Mouse (Mus musculus): ENCODE results near the gene Capzb. TPM values are rescaled to one million over a fixed set of nuclear protein-coding genes. Genes with fewer than 3 reads are reported as not detected.
A peak's percentile ranks its signal among the peaks of the same experiment; 100 is the strongest.

Capzb gene
- total and polyA plus RNA-seq, 2 experiments: 51.4 to 52.6 TPM

DNA sequence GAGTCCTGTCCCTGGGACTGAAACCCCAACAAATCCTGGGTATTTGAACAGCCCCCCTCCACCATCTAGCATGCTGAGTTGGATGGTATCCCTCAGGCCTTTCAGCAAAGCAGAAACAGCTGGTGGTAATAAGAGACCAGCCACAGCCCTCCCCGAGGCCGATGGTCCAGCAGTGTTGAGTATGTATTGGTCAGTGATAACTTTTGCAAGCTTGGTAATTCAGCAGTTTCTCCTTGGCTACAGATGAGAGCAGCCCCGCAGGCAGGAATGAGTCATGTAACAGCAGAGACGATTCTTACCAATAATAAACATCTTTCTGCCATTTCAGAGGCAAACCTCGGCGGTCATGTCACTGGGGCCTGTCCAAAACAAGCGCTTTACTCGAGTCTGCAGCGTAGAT, 23.9 kb downstream of the Capzb start:
- H3K9ac ChIP-seq (ENCODE audit: low read depth, low read length): no peak overlapping the region
- DNase-seq (ENCODE audit: extremely low read depth, low read depth, low spot score): no peak
- TF ChIP-seq POLR2A (IDR thresholded peaks at IDR 0.05; ENCODE audit: extremely low read depth, insufficient read depth, low read length) (no peak), CTCF (IDR thresholded peaks at IDR 0.05; ENCODE audit: low read depth, low read length) (no peak)
- H3K27me3 ChIP-seq (ENCODE audit: control insufficient read depth, insufficient read depth, low read length): no peaks in the 10 kb centered on the region
- peaks cover 84% of the 10 kb centered on the region for H3K79me2 ChIP-seq (ENCODE audit: control insufficient read depth, insufficient read depth, low read length)
- peaks cover 7% of the 10 kb centered on the region; the same call in 1 of the 2 replicates for H3K4me1 ChIP-seq (ENCODE audit: control insufficient read depth, insufficient read depth, low read length)
- 76% methylated on average over 9 of the region's 9 CpGs for whole genome bisulfite sequencing
- no peak overlapping the region for H3K4me3 ChIP-seq (ENCODE audit: insufficient read depth, low read depth, low read length)
- H3K36me3 ChIP-seq (ENCODE audit: control insufficient read depth, insufficient read depth, low read length): no peaks in the 10 kb centered on the region
- H3K27ac ChIP-seq (replicated peaks; ENCODE audit: insufficient read depth, low read depth, low read length): no peak overlapping the region

DNA sequence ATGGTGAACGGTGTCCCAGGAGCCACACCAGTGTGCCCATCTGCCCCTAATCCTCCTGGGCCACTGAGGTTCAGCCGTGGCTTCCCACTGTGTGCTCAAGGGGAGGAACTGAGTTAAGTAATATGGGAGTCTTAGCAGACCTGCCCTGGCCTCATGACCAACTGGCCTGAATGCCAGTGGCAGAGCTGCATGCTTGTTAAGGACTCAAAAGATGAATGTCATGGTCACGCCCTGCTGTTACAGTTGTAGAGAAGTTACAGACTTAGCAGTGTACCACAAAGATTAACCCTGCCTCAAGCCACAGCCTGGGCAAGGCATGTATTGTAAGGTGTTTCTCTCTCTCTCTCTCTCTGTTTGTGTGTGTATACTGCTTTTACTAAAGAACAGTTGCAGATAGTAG, 25.8 kb downstream of the Capzb start:
- WGBS: 77% methylated on average over 3 of the region's 3 CpGs
- Histone ChIP-seq H3K9ac (ENCODE audit: low read depth, low read length) (no peak overlapping the region), H3K79me2 (ENCODE audit: control insufficient read depth, insufficient read depth, low read length) (peaks cover 79% of the 10 kb centered on the region), H3K4me3 (ENCODE audit: insufficient read depth, low read depth, low read length) (no peak overlapping the region), H3K27me3 (ENCODE audit: control insufficient read depth, insufficient read depth, low read length) (no peaks in the 10 kb centered on the region), H3K36me3 (ENCODE audit: control insufficient read depth, insufficient read depth, low read length) (no peaks in the 10 kb centered on the region), H3K4me1 (ENCODE audit: control insufficient read depth, insufficient read depth, low read length) (peaks cover 4% of the 10 kb centered on the region; the same call in 1 of the 2 replicates), H3K27ac (replicated peaks; ENCODE audit: insufficient read depth, low read depth, low read length) (no peak overlapping the region)
- DNase-seq (ENCODE audit: extremely low read depth, low read depth, low spot score): no peak
- TF ChIP-seq CTCF (IDR thresholded peaks at IDR 0.05; ENCODE audit: low read depth, low read length): no peak
- TF ChIP-seq POLR2A (IDR thresholded peaks at IDR 0.05; ENCODE audit: extremely low read depth, insufficient read depth, low read length): no peak

DNA sequence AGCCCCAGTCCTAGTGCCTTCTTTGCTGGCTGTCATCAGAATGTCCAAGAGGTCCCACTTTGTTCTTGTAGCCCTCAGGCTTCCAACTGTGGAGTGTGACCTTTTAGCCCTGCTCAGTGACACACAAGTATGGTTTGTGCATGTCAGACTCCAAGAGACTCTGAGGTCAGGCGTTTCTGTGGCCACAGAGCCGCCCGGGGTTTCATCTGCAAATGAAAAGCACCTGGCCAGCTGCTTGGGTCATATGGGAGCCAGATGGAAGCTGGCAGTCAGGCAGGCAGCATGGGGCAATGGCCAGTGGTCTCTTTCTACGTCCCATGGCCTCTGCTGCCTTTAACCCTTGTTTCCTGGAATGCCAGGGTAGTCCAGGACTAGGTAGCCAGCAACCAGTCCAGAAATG, 27.0 kb downstream of the Capzb start:
- TF ChIP-seq POLR2A (IDR thresholded peaks at IDR 0.05; ENCODE audit: extremely low read depth, insufficient read depth, low read length) (no peak), CTCF (IDR thresholded peaks at IDR 0.05; ENCODE audit: low read depth, low read length) (no peak)
- Histone ChIP-seq H3K4me3 (ENCODE audit: insufficient read depth, low read depth, low read length) (no peak overlapping the region), H3K79me2 (ENCODE audit: control insufficient read depth, insufficient read depth, low read length) (peaks cover 79% of the 10 kb centered on the region), H3K27ac (replicated peaks; ENCODE audit: insufficient read depth, low read depth, low read length) (no peak overlapping the region), H3K9ac (ENCODE audit: low read depth, low read length) (no peak overlapping the region), H3K36me3 (ENCODE audit: control insufficient read depth, insufficient read depth, low read length) (no peaks in the 10 kb centered on the region), H3K27me3 (ENCODE audit: control insufficient read depth, insufficient read depth, low read length) (no peaks in the 10 kb centered on the region), H3K4me1 (ENCODE audit: control insufficient read depth, insufficient read depth, low read length) (peaks cover 4% of the 10 kb centered on the region; the same call in 1 of the 2 replicates)
- 51% methylated on average over 4 of the region's 4 CpGs for WGBS
- no peak for DNase-seq (ENCODE audit: extremely low read depth, low read depth, low spot score)

DNA sequence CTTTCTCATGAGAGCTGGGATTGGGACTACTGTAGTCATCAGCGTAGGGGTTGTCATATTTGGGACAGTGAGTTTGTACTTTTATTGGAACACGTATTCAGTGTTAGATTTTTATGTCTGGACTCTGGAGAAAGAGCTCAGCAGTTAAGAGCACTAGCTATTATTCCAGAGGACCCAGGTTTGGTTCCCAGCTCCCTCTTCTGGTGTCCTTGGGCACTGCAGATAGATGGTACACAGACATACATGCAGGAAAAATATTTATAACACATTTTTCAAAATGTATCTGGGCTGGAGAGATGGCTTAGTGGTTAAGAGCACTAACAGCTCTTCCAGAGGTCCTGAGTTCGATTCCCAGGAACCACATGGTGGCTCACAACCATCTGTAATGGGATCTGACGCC, 28.3 kb downstream of the Capzb start:
- peaks cover 5% of the 10 kb centered on the region; the same call in 1 of the 2 replicates for H3K4me1 ChIP-seq (ENCODE audit: control insufficient read depth, insufficient read depth, low read length)
- 95% methylated on average over 4 of the region's 4 CpGs for WGBS
- no peak overlapping the region for H3K27ac ChIP-seq (replicated peaks; ENCODE audit: insufficient read depth, low read depth, low read length)
- no peaks in the 10 kb centered on the region for H3K27me3 ChIP-seq (ENCODE audit: control insufficient read depth, insufficient read depth, low read length)
- TF ChIP-seq CTCF (IDR thresholded peaks at IDR 0.05; ENCODE audit: low read depth, low read length) (peak; percentile 35; the same call in 1 of the 2 replicates), POLR2A (IDR thresholded peaks at IDR 0.05; ENCODE audit: extremely low read depth, insufficient read depth, low read length) (no peak)
- DNase-seq (ENCODE audit: extremely low read depth, low read depth, low spot score): no peak
- H3K4me3 ChIP-seq (ENCODE audit: insufficient read depth, low read depth, low read length): no peak overlapping the region
- no peaks in the 10 kb centered on the region for H3K36me3 ChIP-seq (ENCODE audit: control insufficient read depth, insufficient read depth, low read length)
- H3K9ac ChIP-seq (ENCODE audit: low read depth, low read length): no peak overlapping the region
- H3K79me2 ChIP-seq (ENCODE audit: control insufficient read depth, insufficient read depth, low read length): peaks cover 77% of the 10 kb centered on the region

DNA sequence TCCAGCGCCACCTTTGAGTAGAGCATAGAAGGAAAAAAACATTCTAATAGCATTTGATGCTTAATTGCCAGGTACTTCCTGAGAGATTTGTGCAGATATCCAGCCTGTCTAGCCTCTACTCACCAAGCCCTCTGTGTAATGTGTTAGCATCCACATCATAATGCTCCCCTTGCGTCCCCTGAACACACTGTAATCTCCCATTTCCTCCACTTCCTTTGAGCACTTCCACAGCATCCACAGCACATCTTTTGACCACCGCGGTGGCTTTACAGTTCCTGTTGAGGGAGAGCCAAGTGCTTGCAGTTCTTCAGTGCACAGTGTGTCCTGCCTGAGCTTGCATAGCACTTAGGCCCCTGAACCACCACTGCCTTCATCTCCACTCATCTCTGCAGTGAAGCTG, 29.1 kb downstream of the Capzb start:
- Histone ChIP-seq H3K36me3 (ENCODE audit: control insufficient read depth, insufficient read depth, low read length) (no peaks in the 10 kb centered on the region), H3K27ac (replicated peaks; ENCODE audit: insufficient read depth, low read depth, low read length) (no peak overlapping the region), H3K4me1 (ENCODE audit: control insufficient read depth, insufficient read depth, low read length) (peaks cover 5% of the 10 kb centered on the region; the same call in 1 of the 2 replicates), H3K27me3 (ENCODE audit: control insufficient read depth, insufficient read depth, low read length) (no peaks in the 10 kb centered on the region), H3K4me3 (ENCODE audit: insufficient read depth, low read depth, low read length) (no peak overlapping the region), H3K79me2 (ENCODE audit: control insufficient read depth, insufficient read depth, low read length) (peaks cover 78% of the 10 kb centered on the region), H3K9ac (ENCODE audit: low read depth, low read length) (no peak overlapping the region)
- TF ChIP-seq POLR2A (IDR thresholded peaks at IDR 0.05; ENCODE audit: extremely low read depth, insufficient read depth, low read length): no peak
- TF ChIP-seq CTCF (IDR thresholded peaks at IDR 0.05; ENCODE audit: low read depth, low read length): no peak
- WGBS: 73% methylated on average over 4 of the region's 4 CpGs
- DNase-seq (ENCODE audit: extremely low read depth, low read depth, low spot score): no peak

DNA sequence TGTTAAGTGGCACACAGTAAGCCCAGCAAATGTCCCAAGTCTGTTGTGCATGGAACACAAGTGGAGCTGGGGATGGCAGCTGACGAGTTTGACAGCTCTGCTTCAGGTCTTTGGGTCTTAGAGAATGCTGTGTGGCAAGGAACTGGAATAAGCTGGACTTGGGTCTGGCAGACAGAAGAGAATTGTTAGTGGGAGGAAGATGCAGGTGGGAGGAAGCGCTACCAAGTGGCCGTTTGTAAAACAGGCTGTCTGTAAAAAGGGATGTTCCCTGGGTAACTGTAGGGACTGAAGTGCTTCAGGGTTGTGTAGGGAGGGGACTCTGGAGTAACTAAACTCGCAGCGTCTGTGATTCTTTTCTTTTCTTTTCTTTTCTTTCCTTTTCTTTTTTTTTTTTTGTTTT, 32.4 kb downstream of the Capzb start:
- no peaks in the 10 kb centered on the region for H3K36me3 ChIP-seq (ENCODE audit: control insufficient read depth, insufficient read depth, low read length)
- no peak for TF ChIP-seq CTCF (IDR thresholded peaks at IDR 0.05; ENCODE audit: low read depth, low read length)
- no peak for TF ChIP-seq POLR2A (IDR thresholded peaks at IDR 0.05; ENCODE audit: extremely low read depth, insufficient read depth, low read length)
- peaks cover 76% of the 10 kb centered on the region for H3K79me2 ChIP-seq (ENCODE audit: control insufficient read depth, insufficient read depth, low read length)
- no peak for DNase-seq (ENCODE audit: extremely low read depth, low read depth, low spot score)
- peaks cover 8% of the 10 kb centered on the region for H3K4me1 ChIP-seq (ENCODE audit: control insufficient read depth, insufficient read depth, low read length)
- no peaks in the 10 kb centered on the region for H3K27me3 ChIP-seq (ENCODE audit: control insufficient read depth, insufficient read depth, low read length)
- WGBS: 79% methylated on average over 5 of the region's 5 CpGs
- no peak overlapping the region for H3K27ac ChIP-seq (replicated peaks; ENCODE audit: insufficient read depth, low read depth, low read length)
- no peak overlapping the region for H3K9ac ChIP-seq (ENCODE audit: low read depth, low read length)
- H3K4me3 ChIP-seq (ENCODE audit: insufficient read depth, low read depth, low read length): no peak overlapping the region
